14 mouse cellular contexts compared by ENCODE assay signal in genomic region chr13:60687462-60687861, GRCm38 (mm10).
DNase-seq lines count a peak whose midpoint lies in the region; ATAC-seq and TF ChIP-seq lines count a peak whose summit lies in the region.
"Had no signal": no experiment of that assay in that cellular context is flagged by ENCODE, and none has a peak within 500 bp of the region (broad histone marks: within the 10 kb centered on the region; RNA-seq: fewer than 3 reads in every experiment).

No protein-coding gene starts in this region.

- no peak for TF ChIP-seq EP300 in heart, postnatal 0 days (IDR thresholded peaks at IDR 0.05; ENCODE audit: low read depth)

- 0 out of 2 replicates have a peak overlapping the region, but pooled peaks have one; percentile 2 for H3K27ac ChIP-seq in forebrain, embryonic 15.5 days (replicated peaks)
- no peak overlapping the region for H3K27ac ChIP-seq in forebrain, embryonic 16.5 days (ENCODE audit: low read length)
- peak overlapping the region; percentile 30; the same call in 1 of the 2 replicates for H3K27ac ChIP-seq in heart, postnatal 0 days (ENCODE audit: low read depth)
- H3K27ac ChIP-seq in liver, embryonic 15.5 days (replicated peaks) = 0 out of 2 replicates have a peak overlapping the region, but pooled peaks have one; percentile 12
- H3K27ac ChIP-seq in liver, embryonic 11.5 days (ENCODE audit: low read depth, low read length) = no peak overlapping the region
- peak overlapping the region; percentile 31; the same call in 1 of the 2 replicates for H3K27ac ChIP-seq in limb, embryonic 10.5 days
- H3K27ac ChIP-seq: midbrain, embryonic 10.5 days had no signal

- no peak for ATAC-seq in forebrain, embryonic 15.5 days (replicated peaks)
- ATAC-seq in forebrain, embryonic 16.5 days = no peak
- no peak for ATAC-seq in heart, postnatal 0 days (ENCODE audit: insufficient read depth, low read depth)
- ATAC-seq in liver, embryonic 15.5 days (ENCODE audit: insufficient read depth) = no peak
- no peak for ATAC-seq in liver, embryonic 11.5 days (replicated peaks; ENCODE audit: low FRiP score)
- ATAC-seq: activated CD4-positive, CD25-positive, alpha-beta regulatory T cell, adult 4 months had no signal

- TF ChIP-seq CTCF in heart, postnatal 0 days (IDR thresholded peaks at IDR 0.05; ENCODE audit: low read depth) = no peak

- H3K4me2 ChIP-seq in forebrain, embryonic 15.5 days (replicated peaks) = no peak overlapping the region
- no peak overlapping the region for H3K4me2 ChIP-seq in forebrain, embryonic 16.5 days (ENCODE audit: low read length)
- H3K4me2 ChIP-seq in heart, postnatal 0 days (ENCODE audit: low read depth, low read length) = no peak overlapping the region; the same call in 1 of the 2 replicates
- H3K4me2 ChIP-seq in liver, embryonic 15.5 days = no peak overlapping the region
- H3K4me2 ChIP-seq in liver, embryonic 11.5 days = no peak overlapping the region

- no peaks in the 10 kb centered on the region for H3K9me3 ChIP-seq in forebrain, embryonic 15.5 days
- H3K9me3 ChIP-seq in forebrain, embryonic 16.5 days (ENCODE audit: control insufficient read depth, low read length) = no peaks in the 10 kb centered on the region
- no peaks in the 10 kb centered on the region for H3K9me3 ChIP-seq in heart, postnatal 0 days (replicated peaks; ENCODE audit: control insufficient read depth, low read length)
- H3K9me3 ChIP-seq in liver, embryonic 15.5 days (replicated peaks) = no peaks in the 10 kb centered on the region
- H3K9me3 ChIP-seq in liver, embryonic 11.5 days (ENCODE audit: control insufficient read depth, low read length) = no peaks in the 10 kb centered on the region
- no peaks in the 10 kb centered on the region for H3K9me3 ChIP-seq in limb, embryonic 10.5 days (replicated peaks)
- H3K9me3 ChIP-seq: midbrain, embryonic 10.5 days had no signal

- no peak overlapping the region for H3K4me3 ChIP-seq in forebrain, embryonic 15.5 days
- no peak overlapping the region for H3K4me3 ChIP-seq in forebrain, embryonic 16.5 days (replicated peaks; ENCODE audit: low read length)
- no peak overlapping the region for H3K4me3 ChIP-seq in heart, postnatal 0 days (ENCODE audit: low read depth, low read length)
- no peak overlapping the region for H3K4me3 ChIP-seq in liver, embryonic 15.5 days (replicated peaks)
- no peak overlapping the region for H3K4me3 ChIP-seq in liver, embryonic 11.5 days (ENCODE audit: low read depth, low read length)
- no peak overlapping the region for H3K4me3 ChIP-seq in limb, embryonic 10.5 days
- H3K4me3 ChIP-seq: midbrain, embryonic 10.5 days had no signal

- H3K27me3 ChIP-seq in forebrain, embryonic 15.5 days = no peaks in the 10 kb centered on the region
- H3K27me3 ChIP-seq in forebrain, embryonic 16.5 days (replicated peaks; ENCODE audit: control insufficient read depth, insufficient read depth, low read length) = no peaks in the 10 kb centered on the region
- no peaks in the 10 kb centered on the region for H3K27me3 ChIP-seq in heart, postnatal 0 days (ENCODE audit: control insufficient read depth, insufficient read depth, low read length)
- H3K27me3 ChIP-seq in liver, embryonic 15.5 days = no peaks in the 10 kb centered on the region
- no peaks in the 10 kb centered on the region for H3K27me3 ChIP-seq in liver, embryonic 11.5 days (replicated peaks; ENCODE audit: control insufficient read depth, insufficient read depth, low read length)
- H3K27me3 ChIP-seq in limb, embryonic 10.5 days (ENCODE audit: low read depth, poor library complexity, severe bottlenecking) = no peaks in the 10 kb centered on the region

- H3K4me1 ChIP-seq in forebrain, embryonic 15.5 days = peaks cover 48% of the 10 kb centered on the region
- peaks cover 46% of the 10 kb centered on the region for H3K4me1 ChIP-seq in forebrain, embryonic 16.5 days (replicated peaks; ENCODE audit: control insufficient read depth, insufficient read depth, low read length)
- peaks cover 27% of the 10 kb centered on the region for H3K4me1 ChIP-seq in heart, postnatal 0 days (ENCODE audit: control insufficient read depth, insufficient read depth)
- peaks cover 43% of the 10 kb centered on the region for H3K4me1 ChIP-seq in liver, embryonic 15.5 days (replicated peaks)
- H3K4me1 ChIP-seq in liver, embryonic 11.5 days (replicated peaks; ENCODE audit: control insufficient read depth, insufficient read depth, low read length) = peaks cover 30% of the 10 kb centered on the region
- peaks cover 53% of the 10 kb centered on the region for H3K4me1 ChIP-seq in limb, embryonic 10.5 days

- no peaks in the 10 kb centered on the region for H3K36me3 ChIP-seq in forebrain, embryonic 15.5 days
- no peaks in the 10 kb centered on the region for H3K36me3 ChIP-seq in forebrain, embryonic 16.5 days (ENCODE audit: control insufficient read depth, insufficient read depth)
- no peaks in the 10 kb centered on the region for H3K36me3 ChIP-seq in heart, postnatal 0 days (replicated peaks; ENCODE audit: control insufficient read depth, insufficient read depth, low read length)
- H3K36me3 ChIP-seq in liver, embryonic 15.5 days (replicated peaks) = no peaks in the 10 kb centered on the region
- H3K36me3 ChIP-seq in liver, embryonic 11.5 days (ENCODE audit: control insufficient read depth, insufficient read depth, low read length) = no peaks in the 10 kb centered on the region
- peaks cover 5% of the 10 kb centered on the region; the same call in 1 of the 2 replicates for H3K36me3 ChIP-seq in limb, embryonic 10.5 days

- 97% methylated on average over 4 of the region's 4 CpGs for WGBS in forebrain, embryonic 15.5 days
- WGBS in forebrain, embryonic 16.5 days = 90% methylated on average over 4 of the region's 4 CpGs
- WGBS in heart, postnatal 0 days = 65% methylated on average over 4 of the region's 4 CpGs
- 70% methylated on average over 4 of the region's 4 CpGs for WGBS in liver, embryonic 15.5 days (ENCODE audit: insufficient replicate concordance)
- WGBS in liver, embryonic 11.5 days = 92% methylated on average over 4 of the region's 4 CpGs
- 95% methylated on average over 4 of the region's 4 CpGs for WGBS in limb, embryonic 10.5 days

- no peak for DNase-seq in heart, postnatal 0 days (ENCODE audit: low spot score)
- no peak for DNase-seq in heart, postnatal 4 days
- no peak for DNase-seq in liver, embryonic 11.5 days (ENCODE audit: low spot score)
- DNase-seq in limb, embryonic 10.5 days (ENCODE audit: low spot score) = no peak
- no peak for DNase-seq in thymus, adult 18-20 months
- DNase-seq: cerebellum, adult 9-10 months; embryo, embryonic 11 days; spleen, adult 18-20 months; thymus, postnatal 36 days had no signal

- H3K9ac ChIP-seq in forebrain, embryonic 15.5 days (replicated peaks) = no peak overlapping the region
- H3K9ac ChIP-seq in forebrain, embryonic 16.5 days (replicated peaks; ENCODE audit: low read depth, low read length) = no peak overlapping the region
- no peak overlapping the region for H3K9ac ChIP-seq in heart, postnatal 0 days (replicated peaks; ENCODE audit: low read depth, low read length)
- no peak overlapping the region for H3K9ac ChIP-seq in liver, embryonic 15.5 days
- H3K9ac ChIP-seq in liver, embryonic 11.5 days (ENCODE audit: low read depth, low read length) = no peak overlapping the region

Comparison
In these comparisons a context has a peak if more than half of its experiments do, and no peak if none do; other contexts are left out.
1. H3K27ac ChIP-seq: peak in forebrain, embryonic 15.5 days (single experiment), heart, postnatal 0 days (single experiment), liver, embryonic 15.5 days (single experiment) and limb, embryonic 10.5 days (single experiment); none in forebrain, embryonic 16.5 days (single experiment) and liver, embryonic 11.5 days (single experiment).